Mouse (Mus musculus): ENCODE measurements around the gene Kctd18.

Gene Kctd18

DNA sequence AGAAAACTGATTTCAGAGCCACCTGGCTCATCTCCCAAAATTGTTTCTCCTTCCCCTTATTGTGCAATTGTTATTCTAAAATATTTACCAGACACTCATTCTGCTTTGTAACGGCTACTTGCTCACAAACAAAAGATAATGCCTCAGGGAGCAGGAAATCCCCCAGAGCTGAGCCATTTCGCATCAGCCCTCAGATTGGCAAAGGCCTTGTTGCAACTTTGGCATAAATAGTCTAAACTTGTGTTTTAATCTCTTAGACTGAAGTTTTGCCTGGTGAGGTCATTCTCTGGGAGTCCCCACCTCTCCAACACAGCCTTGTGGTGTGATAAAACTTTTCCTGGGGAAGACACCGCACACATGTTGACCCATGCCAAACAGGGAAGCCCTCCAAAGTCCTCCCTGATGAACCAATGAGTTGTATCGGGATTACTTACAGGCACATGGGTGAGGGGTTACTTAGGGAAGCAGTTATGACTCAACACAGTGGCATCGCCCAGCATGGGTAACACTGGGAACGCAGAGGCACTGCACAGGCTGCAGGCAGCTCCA lies 29.6 kb downstream of the Kctd18 start:
- no peak for DNase-seq (ENCODE audit: low read depth)

DNA sequence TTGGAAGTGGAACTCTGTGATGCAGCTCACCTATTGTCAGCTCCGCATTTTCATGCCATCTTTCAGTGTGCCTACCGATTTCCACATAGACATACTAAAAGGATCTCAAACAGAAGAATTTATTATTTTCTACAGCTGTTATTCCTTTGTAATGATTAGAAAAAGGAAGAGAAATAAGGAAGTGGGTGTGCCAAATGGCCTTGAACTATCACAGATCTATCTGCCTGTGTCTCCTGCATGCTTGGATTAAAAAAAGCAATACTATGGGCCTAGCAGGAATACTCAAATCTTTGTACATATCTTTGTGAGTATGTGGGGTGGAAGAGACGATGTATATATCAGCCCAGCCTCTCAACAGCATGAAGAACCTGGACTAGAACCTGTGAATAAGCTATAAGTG lies 41.9 kb downstream of the Kctd18 start:
- DNase-seq (ENCODE audit: low read depth): no peak

DNA sequence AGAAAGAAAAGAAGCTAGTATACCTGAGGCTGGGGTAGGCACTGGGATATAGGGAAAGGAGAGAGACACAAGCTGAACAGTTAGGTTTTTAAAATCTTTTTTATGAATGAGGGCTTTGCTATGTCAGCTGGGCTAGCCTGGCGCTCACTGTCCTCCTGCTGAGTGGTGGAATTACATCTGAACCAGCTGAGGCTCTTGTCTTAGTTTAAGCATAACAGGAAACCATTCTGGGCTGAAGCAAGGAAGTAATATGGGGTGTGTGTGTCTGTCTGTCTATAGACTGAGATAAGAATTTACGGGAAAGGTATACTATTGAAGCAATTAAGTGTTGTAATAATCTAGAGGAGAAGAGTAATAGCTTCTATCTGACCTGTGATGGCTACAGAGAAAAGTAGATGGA lies 47.2 kb downstream of the Kctd18 start:
- DNase-seq (ENCODE audit: low read depth): no peak

- DNase-seq (ENCODE audit: low read depth): peak; percentile 75
Observed at GRCm38 (mm10) chr1:57969327-57970271, 49.2 kb downstream of the Kctd18 start.

DNA sequence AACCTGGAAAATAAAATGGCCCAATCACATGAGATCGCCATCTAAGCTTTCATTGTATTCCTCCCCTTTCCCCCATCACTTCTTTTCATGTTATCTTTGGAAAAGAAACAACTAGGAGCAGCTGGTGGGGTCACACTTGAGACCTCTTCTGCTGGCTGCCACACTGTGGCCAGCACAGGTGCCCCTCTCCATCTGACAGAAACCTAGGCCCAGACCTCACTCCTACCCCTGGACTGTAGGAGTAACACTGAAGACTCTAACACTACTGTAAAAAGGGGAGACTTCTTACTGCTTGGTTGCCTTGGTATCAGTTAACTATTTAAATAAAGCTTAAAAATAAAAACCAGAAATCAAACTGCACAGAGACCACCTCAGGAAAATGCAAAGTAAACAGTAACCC lies 63.0 kb downstream of the Kctd18 start:
- no peak for DNase-seq (ENCODE audit: low read depth)

DNA sequence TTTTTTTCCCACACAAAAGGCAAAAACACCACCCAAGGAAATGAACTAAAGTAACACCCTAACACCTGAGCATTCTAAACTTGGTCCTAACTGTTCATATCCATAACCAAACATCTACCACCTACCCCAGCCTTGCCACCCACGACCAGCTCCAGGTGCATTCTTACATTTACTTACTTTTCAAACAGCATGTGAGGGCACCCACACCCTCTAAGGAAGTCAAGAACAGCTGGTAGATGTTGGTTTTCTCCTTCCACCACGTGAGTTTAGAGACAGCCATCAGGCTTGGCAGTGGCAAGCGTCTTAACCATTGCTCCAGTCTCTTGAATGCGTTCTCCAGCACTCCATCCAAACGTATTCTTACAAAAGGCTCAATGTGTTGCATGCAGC lies 64.4 kb downstream of the Kctd18 start:
- no peak for DNase-seq (ENCODE audit: low read depth)

- no peak for DNase-seq (ENCODE audit: low read depth)
Observed at GRCm38 (mm10) chr1:57953586-57954375, 65.0 kb downstream of the Kctd18 start.

DNA sequence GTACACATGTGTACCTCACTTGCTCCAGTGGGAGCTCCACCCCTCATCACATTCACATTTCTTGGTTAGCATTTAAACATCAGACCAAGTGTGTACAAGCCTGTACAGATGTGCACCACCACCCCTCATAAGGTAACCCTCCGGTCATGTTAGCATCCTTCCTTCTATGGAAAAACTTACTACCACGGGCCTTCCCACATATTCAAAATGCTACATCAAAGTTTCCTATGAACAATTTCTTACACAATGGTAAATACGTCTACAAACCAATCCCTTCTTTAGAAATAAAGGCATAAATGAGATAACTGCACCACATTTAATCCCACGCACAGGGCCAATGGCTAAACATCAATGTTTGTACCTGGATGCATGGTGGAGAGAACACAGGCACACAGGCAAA lies 66.2 kb downstream of the Kctd18 start:
- no peak for DNase-seq (ENCODE audit: low read depth)

DNA sequence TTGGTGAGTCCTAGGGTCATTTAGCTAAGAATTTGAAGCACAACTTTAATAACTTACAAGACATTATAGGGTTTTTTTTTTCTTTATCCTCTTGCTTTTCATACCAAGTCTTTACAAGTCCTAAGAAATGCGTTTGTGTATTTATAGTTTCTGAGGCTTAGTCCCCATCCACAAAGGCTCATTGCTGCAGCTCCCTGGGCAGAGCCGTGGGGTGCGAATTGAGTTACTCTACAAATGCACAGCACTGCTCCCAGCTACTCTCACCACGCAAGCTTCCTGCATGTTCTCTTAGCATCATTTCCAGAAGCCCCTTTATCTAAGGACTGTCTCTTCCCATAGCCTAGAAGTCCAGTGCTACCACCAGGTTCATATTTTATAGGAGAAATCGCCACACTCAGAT lies 69.0 kb downstream of the Kctd18 start:
- DNase-seq (ENCODE audit: low read depth): no peak

DNA sequence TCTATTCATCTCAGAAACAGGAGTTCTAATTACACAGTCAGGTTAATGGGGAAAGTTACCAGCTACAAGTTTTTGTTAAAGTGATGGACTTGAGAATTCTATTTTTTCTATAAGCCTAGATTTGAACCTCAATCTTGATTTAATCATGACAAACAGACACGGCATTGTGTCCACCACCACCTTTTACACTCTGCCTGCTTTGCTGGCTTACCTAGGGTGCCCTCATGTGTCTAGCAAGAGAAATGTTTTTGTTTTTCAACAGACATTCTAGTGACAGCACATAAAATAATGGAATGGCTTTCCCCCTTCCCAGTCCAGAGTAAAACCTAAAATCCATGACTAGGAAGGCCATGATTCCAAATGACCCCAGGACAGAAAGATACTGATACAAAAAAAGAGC lies 69.6 kb downstream of the Kctd18 start:
- no peak for DNase-seq (ENCODE audit: low read depth)

DNA sequence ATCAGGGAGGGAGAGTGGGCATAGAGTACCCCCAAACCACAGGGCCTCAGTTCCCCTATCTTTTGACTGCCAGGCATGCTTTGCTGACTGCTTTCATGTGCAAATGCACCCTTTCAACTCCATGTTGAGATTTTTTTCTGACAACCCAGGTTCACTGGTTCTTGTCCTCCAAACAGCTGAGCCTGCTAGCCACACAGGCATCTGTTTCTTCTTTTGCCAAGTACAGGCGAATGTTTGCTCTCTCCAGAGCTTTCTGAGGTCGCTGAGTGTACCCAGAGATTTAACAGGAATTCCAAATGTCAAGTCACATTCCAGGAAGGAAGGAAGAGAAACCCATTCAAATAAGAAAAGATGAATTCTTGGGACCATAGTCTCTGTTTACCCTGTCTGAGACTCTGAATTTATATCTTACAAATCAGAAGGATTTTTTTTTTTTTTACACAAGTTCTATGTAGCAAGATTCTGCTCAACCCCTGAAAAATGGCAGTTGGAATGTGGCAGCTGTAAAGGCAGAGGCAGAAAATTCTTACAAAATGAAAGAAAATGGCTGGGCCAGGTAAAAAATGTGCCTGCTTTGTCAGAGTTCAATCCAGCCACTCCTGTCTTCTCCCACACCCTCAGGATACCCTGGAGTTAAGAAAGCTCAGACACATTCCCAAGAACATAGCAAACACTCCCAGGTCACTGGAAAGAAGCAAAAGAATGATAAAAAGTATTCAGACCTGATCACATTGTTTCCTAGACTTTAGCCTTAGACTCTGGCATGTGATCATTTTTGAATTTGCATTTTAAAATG lies 71.0 kb downstream of the Kctd18 start:
- DNase-seq (ENCODE audit: low read depth): no peak

GRCm38 (mm10) chr1:57942215-57942614 lies 76.5 kb downstream of the Kctd18 start:
- DNase-seq (ENCODE audit: low read depth): no peak

- DNase-seq (ENCODE audit: low read depth): no peak
Observed at GRCm38 (mm10) chr1:57941734-57942133, 77.0 kb downstream of the Kctd18 start.

DNA sequence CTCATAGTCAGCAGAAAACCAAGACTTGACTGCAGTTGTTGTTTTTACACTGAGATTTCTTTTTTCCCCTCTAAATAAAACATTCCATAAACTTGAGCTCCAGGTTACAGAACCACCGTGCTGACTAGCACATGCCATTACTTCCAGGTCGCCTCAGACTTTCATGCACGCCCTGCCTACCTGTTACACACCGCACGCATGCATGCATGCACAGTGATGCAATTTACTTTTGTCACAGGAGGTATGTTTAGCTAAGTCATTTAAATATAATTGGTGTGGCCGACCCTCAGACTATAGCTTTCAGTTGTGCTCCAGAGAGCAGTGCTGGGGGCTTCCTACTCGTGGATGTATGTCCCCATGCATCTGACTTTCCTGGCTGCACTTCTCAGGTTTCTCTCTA lies 77.7 kb downstream of the Kctd18 start:
- DNase-seq (ENCODE audit: low read depth): no peak

- DNase-seq (ENCODE audit: low read depth): no peak
Observed at GRCm38 (mm10) chr1:57940691-57941090, 78.1 kb downstream of the Kctd18 start.

GRCm38 (mm10) chr1:57934287-57934686 lies 84.5 kb downstream of the Kctd18 start:
- no peak for DNase-seq (ENCODE audit: low read depth)

- DNase-seq (ENCODE audit: low read depth): no peak
Observed at GRCm38 (mm10) chr1:57918567-57918966, 100.2 kb downstream of the Kctd18 start.

DNA sequence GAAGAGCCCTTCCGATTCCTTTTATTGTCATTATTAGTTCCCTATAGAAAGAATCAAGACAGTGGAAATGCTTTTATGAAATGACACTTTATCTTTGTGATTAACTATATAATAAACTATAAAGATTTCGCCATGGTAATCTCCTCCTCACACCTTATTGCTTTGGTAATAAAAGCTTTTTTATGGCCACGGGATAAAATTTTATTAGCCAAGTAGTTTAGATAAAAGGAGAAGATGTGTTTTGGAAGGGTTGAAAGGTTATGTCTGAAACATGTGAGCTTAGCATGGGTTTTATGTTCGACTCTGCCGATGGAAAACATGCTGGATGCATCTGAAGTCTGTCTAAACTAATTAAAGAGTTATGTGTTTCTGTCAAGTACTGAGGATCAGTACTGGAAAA lies 101.4 kb downstream of the Kctd18 start:
- no peak for DNase-seq (ENCODE audit: low read depth)

GRCm38 (mm10) chr1:57911561-57911960 lies 107.2 kb downstream of the Kctd18 start:
- no peak for DNase-seq (ENCODE audit: low read depth)

DNA sequence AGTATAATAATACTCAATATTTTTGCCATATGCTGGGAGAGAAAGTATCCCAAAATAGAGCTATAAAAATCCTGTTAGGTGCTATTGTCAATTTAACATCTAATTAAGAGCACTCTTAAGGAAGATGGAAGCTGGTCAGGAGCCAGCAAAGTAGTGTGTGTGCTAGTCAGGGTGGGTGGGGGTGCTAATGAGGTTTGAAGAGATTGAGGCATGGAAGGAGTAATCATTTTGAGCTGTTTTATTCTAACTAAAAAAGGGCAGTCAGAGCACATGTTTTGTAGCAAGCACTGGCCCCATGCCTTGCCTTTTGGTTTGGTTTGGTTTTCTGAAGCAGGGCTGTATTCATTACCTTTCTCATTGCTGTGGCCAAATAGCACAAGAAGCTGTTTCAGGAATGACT lies 112.4 kb downstream of the Kctd18 start:
- no peak for DNase-seq (ENCODE audit: low read depth)

DNA sequence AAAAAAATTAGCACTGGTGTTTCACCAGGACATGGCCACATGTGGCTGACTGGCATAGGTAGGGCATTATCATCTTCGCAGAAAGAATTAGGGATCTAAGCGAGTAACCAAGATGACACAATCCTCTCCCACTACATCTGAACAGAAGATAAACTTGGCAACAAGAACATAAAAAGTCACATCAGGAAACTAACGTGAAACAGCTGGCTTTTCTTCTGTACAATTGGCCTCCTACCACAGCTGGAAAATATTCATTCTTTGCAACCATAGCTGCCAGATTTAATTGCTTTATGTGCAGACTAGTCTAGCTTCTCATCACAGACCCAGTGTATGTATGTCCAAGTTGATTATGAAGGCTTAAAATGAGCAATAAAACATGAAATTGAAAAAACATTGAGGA lies 112.8 kb downstream of the Kctd18 start:
- DNase-seq (ENCODE audit: low read depth): no peak

All from c-Kit-positive CD71-negative TER-119-negative erythroid progenitor cells, embryonic 14.5 days (primary cell).